Mouse (Mus musculus): ENCODE data around the gene Xrra1.

GRCm38 (mm10) chr7:99946356-99946755 is 87.4 kb downstream of the Xrra1 start:
- TF ChIP-seq CTCF (IDR thresholded peaks at IDR 0.05; ENCODE audit: control insufficient read depth, insufficient read depth, insufficient replicate concordance, low read depth, low read length), result no peak
- no peak for TF ChIP-seq POLR2A (IDR thresholded peaks at IDR 0.05; ENCODE audit: control insufficient read depth, low read depth, low read length)
